Mouse (Mus musculus): ENCODE measurements around the gene Trak1.

DNA sequence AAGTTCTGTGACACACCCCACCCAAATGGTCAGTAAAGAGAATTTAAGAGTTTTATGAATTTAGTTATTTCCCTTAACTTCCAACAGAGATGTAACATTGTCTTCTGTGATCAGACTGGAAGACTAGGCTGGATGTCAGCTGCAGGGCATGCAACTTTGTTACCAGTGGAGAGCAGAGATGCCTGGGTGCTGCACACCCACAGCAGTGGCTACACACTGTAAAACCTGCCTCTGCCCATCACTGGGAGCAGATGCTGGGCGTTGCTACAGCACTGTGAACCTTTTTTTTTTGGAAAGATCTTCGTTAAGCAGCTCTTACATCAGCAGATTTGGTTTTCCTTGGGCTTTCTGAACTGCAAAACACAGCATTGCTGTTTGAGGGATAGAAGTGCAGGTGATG lies 97.6 kb downstream of the Trak1 start:
- TF ChIP-seq POLR2A (IDR thresholded peaks at IDR 0.05; ENCODE audit: borderline replicate concordance, low read depth, low read length), result no peak
- TF ChIP-seq CTCF (IDR thresholded peaks at IDR 0.05; ENCODE audit: low read depth, low read length), result no peak
